Mouse (Mus musculus) thymus, adult 2 months (tissue): ENCODE data around the gene Ube2v1. TPM values are rescaled to one million over a fixed set of nuclear protein-coding genes. Genes with fewer than 3 reads are reported as not detected.
"Not testable (repeated sequence)": the region's sequence is repeated elsewhere in the genome, so short reads cannot be mapped to it uniquely, and the experiment has no call there.

ENCODE experiments used
- DNase-seq: peaks from one replicate; pipeline ENCODE4 v3.0.0; 2021
- H3K27ac ChIP-seq: fragments of 200-500 bp; 2 replicates; pipeline ENCODE4 v1.5.1; 2012; ENCODE audit warnings: low read length, control low read depth; ENCODE audit not compliant: control insufficient read depth, insufficient read depth
- H3K27me3 ChIP-seq: fragments of 200-500 bp; 2 replicates; pipeline ENCODE4 v1.6.1; 2012; ENCODE audit warnings: mild to moderate bottlenecking, low read length, moderate library complexity, mixed read lengths; ENCODE audit not compliant: control insufficient read depth, insufficient read depth
- H3K36me3 ChIP-seq: fragments of 200-500 bp; 2 replicates; pipeline ENCODE4 v1.6.1; 2012; ENCODE audit warnings: mild to moderate bottlenecking, low read length, moderate library complexity; ENCODE audit not compliant: control insufficient read depth, insufficient read depth
- H3K4me1 ChIP-seq: fragments of 200-500 bp; replicated peaks from 2 replicates; pipeline ENCODE4 v1.6.1; 2012; ENCODE audit warnings: low read length; ENCODE audit not compliant: control insufficient read depth, insufficient read depth
- H3K4me3 ChIP-seq: fragments of 200-500 bp; 2 replicates; pipeline ENCODE4 v1.5.1; 2012; ENCODE audit warnings: mild to moderate bottlenecking, low read length, control low read depth, moderate library complexity; ENCODE audit not compliant: control insufficient read depth, insufficient read depth
- CTCF ChIP-seq: fragments of 200-500 bp; IDR thresholded peaks from 2 replicates; pipeline ENCODE4 v1.5.1; 2012; ENCODE audit warnings: mild to moderate bottlenecking, control low read depth, low read length, moderate library complexity, borderline replicate concordance; ENCODE audit not compliant: control insufficient read depth, poor library complexity, insufficient read depth; ENCODE audit errors: extremely low read depth
- POLR2A ChIP-seq: fragments of 200-500 bp; IDR thresholded peaks from 2 replicates; pipeline ENCODE4 v1.6.1; 2012; ENCODE audit warnings: mild to moderate bottlenecking, low read length, control low read depth, moderate library complexity; ENCODE audit not compliant: control insufficient read depth, poor library complexity, insufficient read depth; ENCODE audit errors: extremely low read depth
- WGBS: fragments of 180-500 bp; shearing (Covaris S2); methylation state at CpG from one replicate; pipeline ENCODE4 v1.1.7; 2018; 5-methylcytosine and 5-hydroxymethylcytosine counted together
- polyA plus RNA-seq: library from polyadenylated mRNA; depleted of rRNA; stranded (reverse); fragments of >200 nt; gene quantifications from 2 replicates; pipeline ENCODE4 v1.2.3, GENCODE M21; 2012

Ube2v1 gene
- polyA plus RNA-seq, 1 experiment: 161 TPM

- H3K27me3 ChIP-seq: no peaks in the 10 kb centered on the region
- TF ChIP-seq POLR2A: no peak
- no peak for TF ChIP-seq CTCF
- peaks cover 14% of the 10 kb centered on the region for H3K36me3 ChIP-seq
- H3K4me3 ChIP-seq: no peak overlapping the region
- DNase-seq: no peak
- WGBS: 91% methylated on average over 10 of the region's 10 CpGs
- peaks cover 44% of the 10 kb centered on the region for H3K4me1 ChIP-seq
- no peak overlapping the region for H3K27ac ChIP-seq
Observed at GRCm38 (mm10) chr2:167654911-167655600, 23.2 kb upstream of the Ube2v1 start.

- Histone ChIP-seq H3K27me3 (no peaks in the 10 kb centered on the region), H3K27ac (no peak overlapping the region), H3K36me3 (peaks cover 14% of the 10 kb centered on the region), H3K4me3 (no peak overlapping the region), H3K4me1 (peaks cover 21% of the 10 kb centered on the region)
- no peak for DNase-seq
- 91% methylated on average over 7 of the region's 7 CpGs for WGBS
- TF ChIP-seq POLR2A: no peak
- no peak for TF ChIP-seq CTCF
Observed at GRCm38 (mm10) chr2:167652694-167653093, 20.8 kb upstream of the Ube2v1 start.

- peaks cover 12% of the 10 kb centered on the region for H3K4me1 ChIP-seq
- TF ChIP-seq CTCF (no peak), POLR2A (no peak)
- no peaks in the 10 kb centered on the region for H3K27me3 ChIP-seq
- H3K27ac ChIP-seq: no peak overlapping the region
- no peak for DNase-seq
- 97% methylated on average over 9 of the region's 9 CpGs for WGBS
- peaks cover 14% of the 10 kb centered on the region for H3K36me3 ChIP-seq
- no peak overlapping the region for H3K4me3 ChIP-seq
Observed at GRCm38 (mm10) chr2:167651622-167652021, 19.7 kb upstream of the Ube2v1 start.

GRCm38 (mm10) chr2:167649290-167650032, 17.6 kb upstream of the Ube2v1 start:
- WGBS: 92% methylated on average over 12 of the region's 12 CpGs
- H3K27ac ChIP-seq: no peak overlapping the region

GRCm38 (mm10) chr2:167646411-167646810, 14.5 kb upstream of the Ube2v1 start:
- Histone ChIP-seq H3K36me3 (peaks cover 15% of the 10 kb centered on the region; the same call in 1 of the 2 replicates), H3K27ac (no peak overlapping the region), H3K27me3 (no peaks in the 10 kb centered on the region), H3K4me3 (no peak overlapping the region), H3K4me1 (no peaks in the 10 kb centered on the region)
- TF ChIP-seq CTCF: no peak
- no peak for TF ChIP-seq POLR2A
- DNase-seq: no peak
- 95% methylated on average over 4 of the region's 4 CpGs for WGBS

More at GRCm38 (mm10) chr2:167649290-167650032, 17.6 kb upstream of the Ube2v1 start:
- Histone ChIP-seq H3K4me1 (0 out of 2 replicates have a peak, but pooled peaks cover under 1% of the 10 kb centered on the region), H3K27me3 (no peaks in the 10 kb centered on the region), H3K4me3 (no peak overlapping the region), H3K36me3 (peaks cover 19% of the 10 kb centered on the region)
- TF ChIP-seq POLR2A (no peak), CTCF (no peak)
- no peak for DNase-seq

GRCm38 (mm10) chr2:167643356-167644052, 11.6 kb upstream of the Ube2v1 start:
- not testable (repeated sequence) for H3K27me3 ChIP-seq, H3K4me3 ChIP-seq, H3K27ac ChIP-seq, H3K4me1 ChIP-seq, DNase-seq
- WGBS: 92% methylated on average over 13 of the region's 13 CpGs
- peaks cover 12% of the 10 kb centered on the region; the same call in 1 of the 2 replicates for H3K36me3 ChIP-seq
